ENCODE assay signal across 31 mouse cellular contexts in genomic region chr6:87226315-87226714, GRCm38 (mm10).
A peak's percentile ranks its signal among the peaks of the same experiment; 100 is the strongest.
DNase-seq lines count a peak whose midpoint lies in the region; ATAC-seq lines count a peak whose summit lies in the region.
"Had no signal": no experiment of that assay in that cellular context is flagged by ENCODE, and none has a peak within 500 bp of the region (broad histone marks: within the 10 kb centered on the region; RNA-seq: fewer than 3 reads in every experiment).

No protein-coding gene starts in this region.

- no peaks in the 10 kb centered on the region for H3K36me3 ChIP-seq in kidney, embryonic 14.5 days (ENCODE audit: control insufficient read depth, insufficient read depth, low read length)
- H3K36me3 ChIP-seq in limb, embryonic 13.5 days = peaks cover 24% of the 10 kb centered on the region
- H3K36me3 ChIP-seq in limb, embryonic 10.5 days = peaks cover 21% of the 10 kb centered on the region; the same call in 1 of the 2 replicates
- peaks cover 30% of the 10 kb centered on the region for H3K36me3 ChIP-seq in embryonic facial prominence, embryonic 14.5 days (ENCODE audit: control insufficient read depth, insufficient read depth, low read length)
- H3K36me3 ChIP-seq: hindbrain, embryonic 12.5 days; liver, embryonic 12.5 days; midbrain, embryonic 12.5 days had no signal

- no peak for ATAC-seq in kidney, embryonic 14.5 days (ENCODE audit: low FRiP score, low TSS enrichment)
- no peak for ATAC-seq in limb, embryonic 13.5 days (ENCODE audit: low FRiP score, low read depth)
- ATAC-seq in embryonic facial prominence, embryonic 14.5 days (ENCODE audit: low read depth) = peak; percentile 26; the same call in 1 of the 2 replicates
- ATAC-seq: CD4-positive, CD25-positive, alpha-beta regulatory T cell, adult 4 months; forebrain, postnatal 0 days; intestine, postnatal 0 days; liver, embryonic 12.5 days; liver, postnatal 0 days; lung, postnatal 0 days had no signal

- no peak overlapping the region for H3K9ac ChIP-seq in kidney, embryonic 14.5 days (ENCODE audit: low read depth, low read length)
- H3K9ac ChIP-seq in limb, embryonic 13.5 days = no peak overlapping the region
- no peak overlapping the region for H3K9ac ChIP-seq in embryonic facial prominence, embryonic 14.5 days (ENCODE audit: low read depth, low read length)
- H3K9ac ChIP-seq: forebrain, postnatal 0 days; hindbrain, embryonic 12.5 days; liver, embryonic 12.5 days; liver, postnatal 0 days; midbrain, embryonic 12.5 days; neural tube, embryonic 12.5 days had no signal

- H3K4me1 ChIP-seq in kidney, embryonic 14.5 days (ENCODE audit: control insufficient read depth, insufficient read depth, low read length) = peaks cover 16% of the 10 kb centered on the region
- peaks cover 63% of the 10 kb centered on the region for H3K4me1 ChIP-seq in limb, embryonic 13.5 days
- H3K4me1 ChIP-seq in limb, embryonic 10.5 days = peaks cover 38% of the 10 kb centered on the region
- peaks cover 15% of the 10 kb centered on the region for H3K4me1 ChIP-seq in embryonic facial prominence, embryonic 14.5 days (ENCODE audit: control insufficient read depth, insufficient read depth, low read length)
- H3K4me1 ChIP-seq: hindbrain, embryonic 12.5 days; liver, embryonic 12.5 days; megakaryocyte, embryonic 14.5 days; midbrain, embryonic 12.5 days; neural tube, embryonic 12.5 days had no signal

- WGBS in kidney, embryonic 14.5 days = 72% methylated on average over 4 of the region's 4 CpGs
- WGBS in limb, embryonic 13.5 days = 74% methylated on average over 4 of the region's 4 CpGs
- WGBS in limb, embryonic 10.5 days = 78% methylated on average over 4 of the region's 4 CpGs
- WGBS in embryonic facial prominence, embryonic 14.5 days = 74% methylated on average over 4 of the region's 4 CpGs

- H3K9me3 ChIP-seq in kidney, embryonic 14.5 days (ENCODE audit: control insufficient read depth, low read length) = peaks cover 4% of the 10 kb centered on the region; the same call in 1 of the 2 replicates
- H3K9me3 ChIP-seq in limb, embryonic 13.5 days = peaks cover 8% of the 10 kb centered on the region
- H3K9me3 ChIP-seq in limb, embryonic 10.5 days (replicated peaks) = no peaks in the 10 kb centered on the region
- H3K9me3 ChIP-seq in embryonic facial prominence, embryonic 14.5 days (ENCODE audit: control insufficient read depth, low read length) = peaks cover 9% of the 10 kb centered on the region; the same call in 1 of the 2 replicates
- H3K9me3 ChIP-seq: liver, embryonic 12.5 days; megakaryocyte, embryonic 14.5 days; midbrain, embryonic 12.5 days; neural tube, embryonic 12.5 days had no signal

- DNase-seq in kidney, adult 9 months = no peak
- DNase-seq in limb, embryonic 10.5 days (ENCODE audit: low spot score) = no peak
- no peak for DNase-seq in embryonic facial prominence, embryonic 14.5 days (ENCODE audit: low spot score)
- peak; percentile 72 for DNase-seq in telencephalon, adult 2 months (ENCODE audit: low read depth, low spot score)
- no peak for DNase-seq in spleen, postnatal 4 days (ENCODE audit: low spot score in 2 of 2)
- DNase-seq: adrenal gland, postnatal 14 days; cerebellum, adult 18-20 months; cerebellum, postnatal 10 days; forebrain, postnatal 0 days; gastrocnemius, postnatal 36 days; heart, adult 18-20 months; heart, postnatal 36 days; left cerebral cortex, postnatal 4 days; liver, postnatal 0 days; lung, postnatal 4 days; right cerebral cortex, adult 18-20 months; thymus, postnatal 14 days had no signal

- no peaks in the 10 kb centered on the region for H3K27me3 ChIP-seq in kidney, embryonic 14.5 days (ENCODE audit: control insufficient read depth, insufficient read depth, low read length)
- H3K27me3 ChIP-seq in limb, embryonic 13.5 days = no peaks in the 10 kb centered on the region
- no peaks in the 10 kb centered on the region for H3K27me3 ChIP-seq in limb, embryonic 10.5 days (ENCODE audit: low read depth, poor library complexity, severe bottlenecking)
- H3K27me3 ChIP-seq in embryonic facial prominence, embryonic 14.5 days (replicated peaks; ENCODE audit: control insufficient read depth, insufficient read depth, low read length) = no peaks in the 10 kb centered on the region
- H3K27me3 ChIP-seq: hindbrain, embryonic 12.5 days; midbrain, embryonic 12.5 days; neural tube, embryonic 12.5 days had no signal

- H3K4me3 ChIP-seq in kidney, embryonic 14.5 days (ENCODE audit: low read length) = no peak overlapping the region
- H3K4me3 ChIP-seq in limb, embryonic 13.5 days = no peak overlapping the region
- H3K4me3 ChIP-seq in limb, embryonic 10.5 days = no peak overlapping the region
- no peak overlapping the region for H3K4me3 ChIP-seq in embryonic facial prominence, embryonic 14.5 days (ENCODE audit: low read depth, low read length)
- H3K4me3 ChIP-seq: erythroblast, embryonic 14.5 days; hindbrain, embryonic 12.5 days; layer of hippocampus, adult 2 months; liver, embryonic 12.5 days; megakaryocyte, embryonic 14.5 days; midbrain, embryonic 12.5 days; myocyte; neural tube, embryonic 12.5 days had no signal

- H3K27ac ChIP-seq in kidney, embryonic 14.5 days (ENCODE audit: low read depth, low read length) = peak overlapping the region; percentile 81; the same call in 1 of the 2 replicates
- peak overlapping the region; percentile 67; the same call in 1 of the 2 replicates for H3K27ac ChIP-seq in limb, embryonic 13.5 days
- no peak overlapping the region for H3K27ac ChIP-seq in limb, embryonic 10.5 days
- H3K27ac ChIP-seq in embryonic facial prominence, embryonic 14.5 days (replicated peaks; ENCODE audit: low read depth, low read length) = peak overlapping the region; percentile 35; the same call in 1 of the 2 replicates
- H3K27ac ChIP-seq: hindbrain, embryonic 12.5 days; layer of hippocampus, adult 2 months; liver, embryonic 12.5 days; midbrain, embryonic 12.5 days; neural tube, embryonic 12.5 days had no signal

- H3K4me2 ChIP-seq in kidney, embryonic 14.5 days (replicated peaks; ENCODE audit: low read depth, low read length) = no peak overlapping the region
- H3K4me2 ChIP-seq in limb, embryonic 13.5 days (replicated peaks) = no peak overlapping the region
- H3K4me2 ChIP-seq in embryonic facial prominence, embryonic 14.5 days (ENCODE audit: low read depth, low read length) = no peak overlapping the region
- H3K4me2 ChIP-seq: heart, embryonic 11.5 days; hindbrain, embryonic 12.5 days; liver, embryonic 12.5 days; midbrain, embryonic 12.5 days; neural tube, embryonic 12.5 days had no signal
